Mouse (Mus musculus) bone marrow, adult 2 months (tissue): ENCODE results near the gene Rrp8.

ENCODE experiments used
- CTCF ChIP-seq: fragments of 200-500 bp; IDR thresholded peaks from 2 replicates; pipeline ENCODE4 v1.5.1; 2011; ENCODE audit warnings: low read length, control low read depth; ENCODE audit not compliant: control insufficient read depth, insufficient read depth
- POLR2A ChIP-seq: fragments of 200-500 bp; IDR thresholded peaks from 2 replicates; pipeline ENCODE4 v1.6.1; 2011; ENCODE audit warnings: low read depth, mild to moderate bottlenecking, control low read depth, low read length, borderline replicate concordance; ENCODE audit not compliant: control insufficient read depth

- no peak for TF ChIP-seq CTCF
- TF ChIP-seq POLR2A: no peak
These were observed 14.6 kb upstream of the Rrp8 start, which contains the start of gene Tpp1 for GRCm38 (mm10) chr7:105751491-105752433.
